Mouse (Mus musculus) kidney, adult 2 months (tissue): ENCODE data around the gene Psg17.
"Not testable (repeated sequence)": the region's sequence is repeated elsewhere in the genome, so short reads cannot be mapped to it uniquely, and the experiment has no call there.

Source experiments
- CTCF ChIP-seq: fragments of 200-500 bp; conservative IDR thresholded peaks from 2 replicates; pipeline ENCODE4 v1.5.1; 2011; ENCODE audit warnings: low read depth, mild to moderate bottlenecking, control low read depth, low read length, moderate library complexity, mixed read lengths; ENCODE audit not compliant: insufficient read depth, insufficient read length
- POLR2A ChIP-seq: fragments of 200-500 bp; IDR thresholded peaks from one replicate; pipeline ENCODE4 v1.6.1; 2011; ENCODE audit warnings: low read depth, low read length, control low read depth

DNA sequence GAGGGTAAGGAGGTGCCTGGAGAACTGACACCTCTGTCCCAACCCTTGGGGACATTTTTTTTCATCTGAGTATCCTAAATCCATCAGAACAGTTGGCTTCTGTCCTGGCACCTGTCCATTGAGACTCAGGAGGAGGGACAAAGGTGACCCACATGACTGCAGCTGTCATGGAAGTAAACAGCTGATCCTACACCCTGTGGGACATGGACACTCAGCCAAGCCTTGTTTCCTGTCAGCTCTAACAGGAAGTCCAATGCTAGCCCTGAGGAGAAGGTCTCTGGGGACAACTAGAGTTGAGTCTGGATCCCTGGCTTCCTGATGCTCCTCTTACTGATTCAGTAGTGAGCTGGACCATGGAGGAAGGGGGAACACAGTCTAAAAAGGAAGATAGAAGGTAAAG is 30.7 kb downstream of the Psg17 start:
- TF ChIP-seq CTCF, POLR2A: not testable (repeated sequence)
